Mouse (Mus musculus) erythroblast, embryonic 14.5 days (primary cell): ENCODE results near the gene Myo15.

ENCODE experiments used
- GATA1 ChIP-seq: IDR thresholded peaks from 2 replicates; pipeline ENCODE4 v1.6.1; 2012; ENCODE audit warnings: low read length, inconsistent platforms, mixed read lengths
- TAL1 ChIP-seq: IDR thresholded peaks from 3 replicates; pipeline ENCODE4 v1.6.1; 2012; ENCODE audit warnings: low read length, inconsistent platforms, mixed read lengths

DNA sequence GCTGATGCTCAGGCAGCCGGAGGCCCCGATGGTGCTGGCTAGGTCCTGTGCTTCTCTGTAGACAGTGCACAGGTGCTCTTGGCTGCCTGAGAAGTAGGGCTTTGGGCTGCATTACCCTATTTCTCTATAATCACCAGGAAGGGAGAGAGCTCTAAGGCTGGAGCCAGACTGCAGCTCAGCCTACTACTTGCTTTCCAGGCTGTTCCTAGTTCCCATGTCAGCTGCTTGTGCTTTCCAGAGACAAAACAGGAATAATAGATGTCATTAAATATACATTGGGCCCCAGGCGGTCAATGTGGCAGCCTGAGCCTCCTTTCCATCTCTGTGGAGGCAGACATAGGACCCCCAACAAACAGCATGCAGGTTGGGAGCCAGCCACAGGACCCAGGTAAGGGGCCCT is at the start of gene Myo15:
- no peak for TF ChIP-seq TAL1
- no peak for TF ChIP-seq GATA1
